Mouse (Mus musculus): ENCODE results near the gene Sema4d. TPM values are rescaled to one million over a fixed set of nuclear protein-coding genes. Genes with fewer than 3 reads are reported as not detected.

The Sema4d gene
- total and polyA plus RNA-seq, 3 experiments, result 52.2 to 67.6 (median 52.2) TPM

DNA sequence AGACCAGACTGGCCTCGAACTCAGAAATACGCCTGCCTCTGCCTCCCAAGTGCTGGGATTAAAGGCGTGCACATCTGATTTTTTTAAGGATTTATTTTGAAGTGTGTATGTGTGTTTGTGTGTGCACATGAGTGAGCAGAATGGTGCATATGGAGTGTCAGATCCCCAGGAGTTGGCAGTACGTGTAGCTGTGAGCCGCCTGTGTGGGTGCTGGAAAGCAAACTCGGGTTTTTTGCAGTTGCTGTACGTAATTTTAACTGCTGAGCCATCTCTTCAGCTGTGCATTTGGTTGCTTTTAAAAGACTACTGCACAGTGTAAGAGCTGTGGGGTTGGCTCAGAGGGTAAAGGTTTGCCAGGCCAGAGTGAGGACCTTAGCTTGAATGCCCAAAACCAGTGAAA, 134.0 kb downstream of the Sema4d start:
- Histone ChIP-seq H3K79me2 (replicated peaks; ENCODE audit: control insufficient read depth, insufficient read depth, low read length) (no peaks in the 10 kb centered on the region; the same call in 1 of the 2 replicates), H3K4me3 (no peak overlapping the region), H3K9ac (ENCODE audit: low read depth, low read length) (no peak overlapping the region), H3K36me3 (ENCODE audit: control insufficient read depth, insufficient read depth, low read length) (no peaks in the 10 kb centered on the region; the same call in 1 of the 2 replicates), H3K27ac (no peak overlapping the region), H3K27me3 (ENCODE audit: control insufficient read depth, insufficient read depth, low read length) (no peaks in the 10 kb centered on the region), H3K4me1 (ENCODE audit: control insufficient read depth, insufficient read depth, low read length) (no peaks in the 10 kb centered on the region)
- 97% methylated on average over 7 of the region's 7 CpGs for WGBS
- intact Hi-C loops (cut with DNase I), result loop anchor here (10.0 kb wide), 1 partner anchor 565 kb away; no protein-coding TSS in a partner anchor
- TF ChIP-seq CTCF (IDR thresholded peaks at IDR 0.05), result no peak
- TF ChIP-seq EP300 (IDR thresholded peaks at IDR 0.05; ENCODE audit: insufficient read depth, low read depth, low read length), result no peak
- TF ChIP-seq POLR2A (IDR thresholded peaks at IDR 0.05; ENCODE audit: insufficient read depth, low read depth, low read length), result no peak
- DNase-seq, result no peak

GRCm38 (mm10) chr13:51658094-51658493, 135.5 kb downstream of the Sema4d start:
- H3K4me1 ChIP-seq (ENCODE audit: control insufficient read depth, insufficient read depth, low read length), result peaks cover 2% of the 10 kb centered on the region; the same call in 1 of the 2 replicates
- no peak overlapping the region for H3K4me3 ChIP-seq
- DNase-seq, result no peak
- H3K79me2 ChIP-seq (replicated peaks; ENCODE audit: control insufficient read depth, insufficient read depth, low read length), result 0 out of 2 replicates have a peak, but pooled peaks cover 2% of the 10 kb centered on the region
- no peaks in the 10 kb centered on the region for H3K36me3 ChIP-seq (ENCODE audit: control insufficient read depth, insufficient read depth, low read length)
- no peak for TF ChIP-seq POLR2A (IDR thresholded peaks at IDR 0.05; ENCODE audit: insufficient read depth, low read depth, low read length)
- TF ChIP-seq EP300 (IDR thresholded peaks at IDR 0.05; ENCODE audit: insufficient read depth, low read depth, low read length), result no peak
- no peak for TF ChIP-seq CTCF (IDR thresholded peaks at IDR 0.05)
- intact Hi-C loops (cut with DNase I), result loop anchor here (10.0 kb wide), 1 partner anchor 567 kb away; no protein-coding TSS in a partner anchor
- H3K27me3 ChIP-seq (ENCODE audit: control insufficient read depth, insufficient read depth, low read length), result no peaks in the 10 kb centered on the region
- H3K9ac ChIP-seq (ENCODE audit: low read depth, low read length), result no peak overlapping the region
- no peak overlapping the region for H3K27ac ChIP-seq
- WGBS, result 74% methylated on average over 3 of the region's 3 CpGs

DNA sequence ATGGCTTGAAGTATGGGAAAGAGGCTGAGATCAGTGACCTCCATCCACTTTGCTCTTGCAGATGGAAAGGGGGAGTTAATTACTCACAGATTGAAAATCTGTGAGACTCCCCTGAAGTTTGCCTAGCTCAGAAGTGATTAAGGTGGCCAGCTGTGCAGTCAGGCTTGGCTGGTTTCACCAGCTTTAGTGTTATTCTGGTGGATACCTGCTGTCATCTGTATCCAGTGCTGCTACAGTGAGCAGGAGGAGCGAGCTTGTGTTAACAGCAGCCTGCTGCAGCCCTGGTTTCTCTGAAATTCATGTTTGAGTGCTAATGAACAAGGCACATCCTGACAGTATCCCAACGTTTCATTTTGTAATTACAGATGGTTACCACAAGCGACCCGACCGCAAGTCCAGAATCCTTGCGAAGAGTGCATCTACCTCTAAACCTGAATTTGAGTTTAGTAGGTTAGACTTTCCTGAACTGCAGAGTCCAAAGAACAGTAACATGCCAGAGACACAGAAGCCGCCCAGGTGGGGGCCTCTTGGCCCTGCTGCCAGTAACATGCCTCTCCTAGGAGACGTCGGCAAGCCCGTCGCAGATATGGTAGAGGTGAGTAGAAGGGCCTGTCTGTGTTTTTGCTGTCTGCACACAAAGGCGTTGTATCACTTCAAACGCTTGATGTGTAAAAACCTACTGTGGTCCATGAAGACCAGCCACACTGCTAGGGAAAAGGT, 136.9 kb downstream of the Sema4d start:
- H3K79me2 ChIP-seq (replicated peaks; ENCODE audit: control insufficient read depth, insufficient read depth, low read length), result peaks cover 4% of the 10 kb centered on the region; the same call in 1 of the 2 replicates
- no peak for DNase-seq
- no peak overlapping the region for H3K9ac ChIP-seq (ENCODE audit: low read depth, low read length)
- no peak overlapping the region for H3K27ac ChIP-seq
- intact Hi-C loops (cut with DNase I), result loop anchor here (10.0 kb wide), 1 partner anchor 568 kb away; no protein-coding TSS in a partner anchor
- no peaks in the 10 kb centered on the region for H3K36me3 ChIP-seq (ENCODE audit: control insufficient read depth, insufficient read depth, low read length)
- H3K4me1 ChIP-seq (ENCODE audit: control insufficient read depth, insufficient read depth, low read length), result peaks cover 3% of the 10 kb centered on the region
- no peaks in the 10 kb centered on the region for H3K27me3 ChIP-seq (ENCODE audit: control insufficient read depth, insufficient read depth, low read length)
- no peak overlapping the region for H3K4me3 ChIP-seq
- 93% methylated on average over 13 of the region's 13 CpGs for WGBS
- TF ChIP-seq EP300 (IDR thresholded peaks at IDR 0.05; ENCODE audit: insufficient read depth, low read depth, low read length) (no peak), CTCF (IDR thresholded peaks at IDR 0.05) (no peak), POLR2A (IDR thresholded peaks at IDR 0.05; ENCODE audit: insufficient read depth, low read depth, low read length) (no peak)

- Histone ChIP-seq H3K4me1 (ENCODE audit: control insufficient read depth, insufficient read depth, low read length) (peaks cover 3% of the 10 kb centered on the region), H3K9ac (ENCODE audit: low read depth, low read length) (no peak overlapping the region), H3K27ac (peak overlapping the region; percentile 64), H3K27me3 (ENCODE audit: control insufficient read depth, insufficient read depth, low read length) (no peaks in the 10 kb centered on the region), H3K79me2 (replicated peaks; ENCODE audit: control insufficient read depth, insufficient read depth, low read length) (peaks cover 4% of the 10 kb centered on the region; the same call in 1 of the 2 replicates), H3K4me3 (no peak overlapping the region), H3K36me3 (ENCODE audit: control insufficient read depth, insufficient read depth, low read length) (no peaks in the 10 kb centered on the region)
- intact Hi-C loops (cut with DNase I), result loop anchor here (10.0 kb wide), 1 partner anchor 571 kb away; no protein-coding TSS in a partner anchor
- 0 out of 2 replicates have a peak, but pooled peaks have one; percentile 39 for TF ChIP-seq EP300 (IDR thresholded peaks at IDR 0.05; ENCODE audit: insufficient read depth, low read depth, low read length)
- no peak for TF ChIP-seq CTCF (IDR thresholded peaks at IDR 0.05)
- 77% methylated on average over 9 of the region's 9 CpGs for WGBS
- peak; percentile 37 to 70 for DNase-seq
Measured at GRCm38 (mm10) chr13:51653961-51654360, 139.6 kb downstream of the Sema4d start.

- intact Hi-C loops (cut with DNase I), result loop anchor here (10.0 kb wide), 1 partner anchor 572 kb away; no protein-coding TSS in a partner anchor
- no peaks in the 10 kb centered on the region for H3K36me3 ChIP-seq (ENCODE audit: control insufficient read depth, insufficient read depth, low read length)
Measured at GRCm38 (mm10) chr13:51653159-51653558, 140.4 kb downstream of the Sema4d start.

More at GRCm38 (mm10) chr13:51653159-51653558, 140.4 kb downstream of the Sema4d start:
- peaks cover 3% of the 10 kb centered on the region for H3K4me1 ChIP-seq (ENCODE audit: control insufficient read depth, insufficient read depth, low read length)
- H3K79me2 ChIP-seq (replicated peaks; ENCODE audit: control insufficient read depth, insufficient read depth, low read length), result peaks cover 4% of the 10 kb centered on the region; the same call in 1 of the 2 replicates
- H3K4me3 ChIP-seq, result no peak overlapping the region
- H3K9ac ChIP-seq (ENCODE audit: low read depth, low read length), result no peak overlapping the region
- WGBS, result 91% methylated on average over 6 of the region's 6 CpGs
- DNase-seq, result no peak
- TF ChIP-seq POLR2A (IDR thresholded peaks at IDR 0.05; ENCODE audit: insufficient read depth, low read depth, low read length) (no peak), CTCF (IDR thresholded peaks at IDR 0.05) (no peak), EP300 (IDR thresholded peaks at IDR 0.05; ENCODE audit: insufficient read depth, low read depth, low read length) (no peak)
- H3K27ac ChIP-seq, result no peak overlapping the region
- no peaks in the 10 kb centered on the region for H3K27me3 ChIP-seq (ENCODE audit: control insufficient read depth, insufficient read depth, low read length)

Data from heart, adult 2 months (tissue).